In the genomic region with DNA sequence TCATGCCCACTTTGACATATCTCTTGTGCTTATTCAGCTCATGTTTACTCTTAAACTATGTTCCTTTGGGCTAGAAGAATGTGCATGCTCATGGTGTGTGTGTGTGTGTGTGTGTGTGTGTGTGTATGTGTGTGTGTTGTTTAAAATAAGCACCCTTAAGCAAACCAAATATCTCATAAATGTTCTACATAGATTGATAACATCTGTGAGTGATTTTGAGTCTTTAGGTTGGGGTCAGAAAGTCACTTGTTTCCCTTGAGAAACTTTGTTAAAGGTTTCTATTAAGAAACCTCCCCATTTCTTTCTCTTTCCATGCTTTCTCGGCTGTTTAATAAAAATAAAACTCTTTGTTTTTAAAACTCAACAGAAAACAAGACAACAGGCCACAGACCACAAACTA, we compare ENCODE assay signal across 28 mouse cellular contexts.
DNase-seq lines count a peak whose midpoint lies in the region; ATAC-seq and TF ChIP-seq lines count a peak whose summit lies in the region.
"Had no signal": no experiment of that assay in that cellular context is flagged by ENCODE, and none has a peak within 500 bp of the region (broad histone marks: within the 10 kb centered on the region; RNA-seq: fewer than 3 reads in every experiment).

No protein-coding gene starts in this region.

- DNase-seq in kidney, postnatal 0 days (ENCODE audit: low spot score) = peak; percentile 33
- no peak for DNase-seq in kidney, postnatal 14 days
- peak; percentile 9 to 22 for DNase-seq in urinary bladder, postnatal 36 days (ENCODE audit: low spot score in 2 of 2)
- no peak for DNase-seq in urinary bladder, postnatal 25 days (ENCODE audit: low spot score)
- peak; percentile 36 for DNase-seq in embryonic facial prominence, embryonic 14.5 days (ENCODE audit: low spot score)
- DNase-seq: adrenal gland, postnatal 10 days; cerebellum, adult 18-20 months; cerebellum, postnatal 14 days; gastrocnemius, postnatal 36 days; heart, adult 2 months; heart, postnatal 36 days; kidney, adult 11 months; kidney, postnatal 10 days; lung, embryonic 14.5 days; right cerebral cortex, postnatal 14 days; spleen, adult 18-20 months; thymus, postnatal 25 days had no signal

- ATAC-seq in kidney, postnatal 0 days (replicated peaks; ENCODE audit: low FRiP score, low read depth) = no peak
- no peak for ATAC-seq in embryonic facial prominence, embryonic 14.5 days (ENCODE audit: low read depth)
- ATAC-seq in inflammation-experienced regulatory T-cells, adult 6 months = no peak
- no peak for ATAC-seq in kidney, embryonic 15.5 days (replicated peaks; ENCODE audit: low FRiP score)
- ATAC-seq: activated CD4-positive, CD25-positive, alpha-beta regulatory T cell, adult 4 months; hindbrain, postnatal 0 days had no signal

- no peak overlapping the region for H3K27ac ChIP-seq in kidney, postnatal 0 days
- no peak overlapping the region for H3K27ac ChIP-seq in embryonic facial prominence, embryonic 14.5 days (replicated peaks; ENCODE audit: low read depth, low read length)
- H3K27ac ChIP-seq in kidney, embryonic 15.5 days = no peak overlapping the region
- H3K27ac ChIP-seq: embryonic facial prominence, embryonic 12.5 days; forebrain, embryonic 12.5 days; heart, adult 2 months; heart, embryonic 15.5 days; hindbrain, postnatal 0 days; limb, embryonic 15.5 days; liver, embryonic 14.5 days; midbrain, embryonic 12.5 days had no signal

- no peaks in the 10 kb centered on the region for H3K27me3 ChIP-seq in kidney, postnatal 0 days (ENCODE audit: insufficient read depth, low read length)
- no peaks in the 10 kb centered on the region for H3K27me3 ChIP-seq in embryonic facial prominence, embryonic 14.5 days (replicated peaks; ENCODE audit: control insufficient read depth, insufficient read depth, low read length)
- H3K27me3 ChIP-seq in kidney, embryonic 15.5 days = no peaks in the 10 kb centered on the region
- H3K27me3 ChIP-seq: embryonic facial prominence, embryonic 12.5 days; forebrain, embryonic 12.5 days; heart, embryonic 15.5 days; limb, embryonic 15.5 days; midbrain, embryonic 12.5 days had no signal

- H3K4me1 ChIP-seq in kidney, postnatal 0 days (replicated peaks; ENCODE audit: insufficient read depth, low read length) = no peaks in the 10 kb centered on the region
- no peaks in the 10 kb centered on the region for H3K4me1 ChIP-seq in embryonic facial prominence, embryonic 14.5 days (ENCODE audit: control insufficient read depth, insufficient read depth, low read length)
- no peaks in the 10 kb centered on the region for H3K4me1 ChIP-seq in kidney, embryonic 15.5 days
- H3K4me1 ChIP-seq: embryonic facial prominence, embryonic 12.5 days; forebrain, embryonic 12.5 days; heart, embryonic 15.5 days; limb, embryonic 15.5 days; midbrain, embryonic 12.5 days had no signal

- no peaks in the 10 kb centered on the region for H3K9me3 ChIP-seq in kidney, postnatal 0 days (replicated peaks; ENCODE audit: low read length)
- no peaks in the 10 kb centered on the region for H3K9me3 ChIP-seq in embryonic facial prominence, embryonic 14.5 days (ENCODE audit: control insufficient read depth, low read length)
- no peaks in the 10 kb centered on the region for H3K9me3 ChIP-seq in kidney, embryonic 15.5 days (replicated peaks)
- H3K9me3 ChIP-seq: embryonic facial prominence, embryonic 12.5 days; forebrain, embryonic 12.5 days; heart, embryonic 15.5 days; limb, embryonic 15.5 days; midbrain, embryonic 12.5 days had no signal

- no peak overlapping the region for H3K9ac ChIP-seq in kidney, postnatal 0 days (ENCODE audit: low read depth, low read length)
- no peak overlapping the region for H3K9ac ChIP-seq in embryonic facial prominence, embryonic 14.5 days (ENCODE audit: low read depth, low read length)
- no peak overlapping the region for H3K9ac ChIP-seq in kidney, embryonic 15.5 days
- H3K9ac ChIP-seq: embryonic facial prominence, embryonic 12.5 days; forebrain, embryonic 12.5 days; heart, embryonic 15.5 days; limb, embryonic 15.5 days; liver, embryonic 14.5 days; lung, embryonic 14.5 days; midbrain, embryonic 12.5 days had no signal

- H3K4me2 ChIP-seq in kidney, postnatal 0 days (ENCODE audit: low read length) = no peak overlapping the region
- H3K4me2 ChIP-seq in embryonic facial prominence, embryonic 14.5 days (ENCODE audit: low read depth, low read length) = no peak overlapping the region
- no peak overlapping the region for H3K4me2 ChIP-seq in kidney, embryonic 15.5 days
- H3K4me2 ChIP-seq: embryonic facial prominence, embryonic 12.5 days; forebrain, embryonic 12.5 days; heart, embryonic 15.5 days; limb, embryonic 15.5 days; lung, embryonic 14.5 days; midbrain, embryonic 12.5 days had no signal

- 43% methylated on average over 1 of the region's 1 CpGs for WGBS in kidney, postnatal 0 days
- 22% methylated on average over 1 of the region's 1 CpGs for WGBS in embryonic facial prominence, embryonic 14.5 days
- WGBS in kidney, embryonic 15.5 days = 53% methylated on average over 1 of the region's 1 CpGs

- no peak for TF ChIP-seq CTCF in kidney, postnatal 0 days (IDR thresholded peaks at IDR 0.05; ENCODE audit: low read depth)

- H3K36me3 ChIP-seq in kidney, postnatal 0 days (ENCODE audit: insufficient read depth, low read length) = no peaks in the 10 kb centered on the region
- no peaks in the 10 kb centered on the region for H3K36me3 ChIP-seq in embryonic facial prominence, embryonic 14.5 days (ENCODE audit: control insufficient read depth, insufficient read depth, low read length)
- H3K36me3 ChIP-seq in kidney, embryonic 15.5 days = no peaks in the 10 kb centered on the region
- H3K36me3 ChIP-seq: embryonic facial prominence, embryonic 12.5 days; forebrain, embryonic 12.5 days; heart, embryonic 15.5 days; limb, embryonic 15.5 days; midbrain, embryonic 12.5 days had no signal

- H3K4me3 ChIP-seq in kidney, postnatal 0 days (replicated peaks; ENCODE audit: low read depth, low read length) = no peak overlapping the region
- no peak overlapping the region for H3K4me3 ChIP-seq in embryonic facial prominence, embryonic 14.5 days (ENCODE audit: low read depth, low read length)
- H3K4me3 ChIP-seq in kidney, embryonic 15.5 days (replicated peaks) = no peak overlapping the region
- H3K4me3 ChIP-seq: embryonic facial prominence, embryonic 12.5 days; erythroblast, embryonic 14.5 days; forebrain, embryonic 12.5 days; heart, adult 2 months; heart, embryonic 15.5 days; limb, embryonic 15.5 days; midbrain, embryonic 12.5 days had no signal

Comparison
In these comparisons a context has a peak if more than half of its experiments do, and no peak if none do; other contexts are left out.
1. DNase-seq: peak in kidney, postnatal 0 days (single experiment), urinary bladder, postnatal 36 days (2 of 2) and embryonic facial prominence, embryonic 14.5 days (single experiment); none in kidney, postnatal 14 days (single experiment) and urinary bladder, postnatal 25 days (single experiment).